Mouse (Mus musculus): ENCODE results near the gene Fam167b. TPM values are rescaled to one million over a fixed set of nuclear protein-coding genes. Genes with fewer than 3 reads are reported as not detected.

Gene Fam167b
- total RNA-seq, 2 experiments from 2014 or later = not detected

Small RNA genes within 50 kb of the gene (microRNA-seq; reads per million reads assigned to microRNA genes)
- 0 reads per million in 2 experiments for gene Mir8119

Other genes with a start within 250 kb of the Fam167b start
- gene Rbbp4, start 243.2 kb downstream of the Fam167b start, total RNA-seq (2021) = 100 to 1,000 TPM; 124 to 129 TPM
- 10 to 100 TPM; 22.4 to 23.5 TPM for gene Zbtb8os, start 242.9 kb downstream of the Fam167b start, total RNA-seq (2021)
- gene Zbtb8a, start 200.4 kb downstream of the Fam167b start, total RNA-seq (2021) = 1 to 10 TPM; 7.4 to 8.0 TPM
- 1 to 10 TPM; 4.4 TPM for gene Zbtb8b, start 137.7 kb downstream of the Fam167b start, total RNA-seq (2021)
- gene Bsdc1, start 117.0 kb downstream of the Fam167b start, total RNA-seq (2021) = 10 to 100 TPM; 48.2 to 52.0 TPM
- gene Tssk3, start 87.5 kb downstream of the Fam167b start, total RNA-seq (2021) = under 1 TPM; 0.29 to 0.44 TPM
- gene Fam229a, start 87.4 kb downstream of the Fam167b start, total RNA-seq (2021) = under 1 TPM in 1 of 2 experiments, not detected in 1; 0.87 TPM
- 100 to 1,000 TPM; 538 to 599 TPM for gene Marcksl1, start 65.0 kb downstream of the Fam167b start, total RNA-seq (2021)
- gene Hdac1, start 35.8 kb downstream of the Fam167b start, total RNA-seq (2021) = 10 to 100 TPM; 27.2 to 30.2 TPM
- gene Lck, start 4.9 kb downstream of the Fam167b start, total RNA-seq (2021) = 1 to 10 TPM; 5.5 to 8.5 TPM
- gene Eif3i, start 22.1 kb upstream of the Fam167b start, total RNA-seq (2021) = 100 to 1,000 TPM; 139 to 140 TPM
- 100 to 1,000 TPM in 1 of 2 experiments, 10 to 100 TPM in 1; 91.8 to 105 TPM for gene Tmem234, start 22.1 kb upstream of the Fam167b start, total RNA-seq (2021)
- gene Dcdc2b, start 35.7 kb upstream of the Fam167b start, total RNA-seq (2021) = 1 to 10 TPM; 2.7 to 3.9 TPM
- gene Iqcc, start 40.5 kb upstream of the Fam167b start, total RNA-seq (2021) = 10 to 100 TPM; 29.3 to 35.1 TPM
- gene Ccdc28b, start 45.4 kb upstream of the Fam167b start, total RNA-seq (2021) = 100 to 1,000 TPM; 103 to 110 TPM
- 10 to 100 TPM; 40.2 to 45.5 TPM for gene Txlna, start 62.5 kb upstream of the Fam167b start, total RNA-seq (2021)
- gene Kpna6, start 94.2 kb upstream of the Fam167b start, total RNA-seq (2021) = 10 to 100 TPM; 89.2 to 94.5 TPM
- gene Tmem39b, start 118.3 kb upstream of the Fam167b start, total RNA-seq (2021) = 10 to 100 TPM; 12.6 to 15.3 TPM
- gene Khdrbs1, start 163.8 kb upstream of the Fam167b start, total RNA-seq (2021) = 10 to 100 TPM; 88.9 to 90.4 TPM
- 100 to 1,000 TPM; 112 to 126 TPM for gene Ptp4a2, start 232.7 kb upstream of the Fam167b start, total RNA-seq (2021)

All from left cerebral cortex, postnatal 14 days (tissue).